Mouse (Mus musculus): ENCODE measurements at regions not wholly inside any gene's neighbourhood (a gene's known extent, or its start where the extent isn't known, plus 50 kb on each side); places are given as distances from the start of the nearest gene placed in this dataset.

- DNase-seq, result peak; percentile 17 to 29
These were observed 1411.6 kb upstream of the A1bg start for GRCm38 (mm10) chr15:62334256-62335009.

GRCm38 (mm10) chr15:62332129-62332528 is 1409.3 kb upstream of the A1bg start:
- no peak for DNase-seq

GRCm38 (mm10) chr15:62331138-62331800 is 1408.5 kb upstream of the A1bg start:
- no peak for DNase-seq

GRCm38 (mm10) chr15:62328920-62329319 is 1406.1 kb upstream of the A1bg start:
- peak; percentile 42 to 64 for DNase-seq

- DNase-seq, result peak; percentile 80 to 84
These were observed 1405.6 kb upstream of the A1bg start for GRCm38 (mm10) chr15:62328305-62328881.

- no peak for DNase-seq
These were observed 1404.7 kb upstream of the A1bg start for GRCm38 (mm10) chr15:62327481-62327880.

GRCm38 (mm10) chr15:62326524-62326923 is 1403.7 kb upstream of the A1bg start:
- DNase-seq, result no peak

- no peak for DNase-seq
These were observed 1402.9 kb upstream of the A1bg start for GRCm38 (mm10) chr15:62325451-62326290.

- no peak for DNase-seq
These were observed 1398.2 kb upstream of the A1bg start for GRCm38 (mm10) chr15:62320966-62321365.

GRCm38 (mm10) chr15:62314449-62314848 is 1391.6 kb upstream of the A1bg start:
- no peak for DNase-seq

GRCm38 (mm10) chr15:62302233-62302632 is 1379.4 kb upstream of the A1bg start:
- DNase-seq, result peak; percentile 34 to 64

GRCm38 (mm10) chr15:62301567-62301966 is 1378.8 kb upstream of the A1bg start:
- DNase-seq, result no peak

GRCm38 (mm10) chr15:62297138-62297537 is 1374.3 kb upstream of the A1bg start:
- DNase-seq, result no peak

GRCm38 (mm10) chr15:62295233-62295927 is 1372.6 kb upstream of the A1bg start:
- DNase-seq, result peak; percentile 82 to 91

GRCm38 (mm10) chr15:62294786-62295185 is 1372.0 kb upstream of the A1bg start:
- no peak for DNase-seq

GRCm38 (mm10) chr15:62292876-62293275 is 1370.1 kb upstream of the A1bg start:
- no peak for DNase-seq

- DNase-seq, result no peak
These were observed 1367.9 kb upstream of the A1bg start for GRCm38 (mm10) chr15:62290687-62291086.

- DNase-seq, result peak; percentile 48 to 52
These were observed 1364.1 kb upstream of the A1bg start for GRCm38 (mm10) chr15:62286666-62287655.

GRCm38 (mm10) chr15:62284606-62285531 is 1362.1 kb upstream of the A1bg start:
- no peak for DNase-seq

Data from heart, adult 18-20 months (tissue).